ENCODE assay signal across 41 mouse cellular contexts in the genomic region with DNA sequence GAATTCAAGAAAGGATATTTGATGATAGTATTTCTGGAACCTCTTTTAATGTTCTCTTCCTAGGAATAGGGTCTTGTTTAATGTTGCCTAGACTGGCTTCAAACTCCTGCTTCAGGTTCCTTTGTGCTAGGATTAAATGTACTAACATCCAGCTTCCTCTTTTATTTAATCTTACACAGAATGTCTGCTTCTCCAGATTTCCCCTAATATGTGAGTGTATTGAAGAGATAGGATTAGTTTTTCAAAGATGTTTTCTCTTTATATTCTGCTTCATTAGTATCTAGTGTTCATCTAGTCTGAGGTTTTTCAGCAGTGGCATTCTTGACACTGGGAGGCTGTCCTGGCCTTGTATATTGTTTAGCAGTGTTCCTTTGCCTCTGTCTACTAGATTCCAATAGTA. TPM values are rescaled to one million over a fixed set of nuclear protein-coding genes. Genes with fewer than 3 reads are reported as not detected.
"Had no signal": no experiment of that assay in that cellular context is flagged by ENCODE, and none has a peak within 500 bp of the region (broad histone marks: within the 10 kb centered on the region; RNA-seq: fewer than 3 reads in every experiment).

No protein-coding gene starts in this region.

- ATAC-seq: liver, embryonic 12.5 days; liver, postnatal 0 days; lung, postnatal 0 days; midbrain, embryonic 13.5 days; midbrain, embryonic 15.5 days; midbrain, embryonic 16.5 days had no signal

- H3K27ac ChIP-seq: limb, embryonic 10.5 days; limb, embryonic 12.5 days; limb, embryonic 13.5 days; limb, embryonic 15.5 days; liver, embryonic 12.5 days; liver, embryonic 13.5 days; liver, embryonic 14.5 days; liver, embryonic 15.5 days; lung, embryonic 15.5 days; macrophage; midbrain, embryonic 10.5 days; midbrain, embryonic 12.5 days; midbrain, embryonic 13.5 days; midbrain, embryonic 15.5 days; neural tube, embryonic 12.5 days had no signal

- H3K4me2 ChIP-seq: limb, embryonic 12.5 days; limb, embryonic 13.5 days; limb, embryonic 15.5 days; liver, embryonic 11.5 days; liver, embryonic 12.5 days; liver, embryonic 13.5 days; liver, embryonic 15.5 days; lung, embryonic 14.5 days; lung, embryonic 15.5 days; midbrain, embryonic 11.5 days; midbrain, embryonic 12.5 days; midbrain, embryonic 13.5 days; midbrain, embryonic 15.5 days; neural tube, embryonic 12.5 days had no signal

- DNase-seq: liver; liver, embryonic 13.5 days; liver, postnatal 0 days; lung, adult 18-20 months; lung, adult 2 months; lung, embryonic 14.5 days; lung, postnatal 10 days; lung, postnatal 14 days; lung, postnatal 36 days; lung, postnatal 4 days; midbrain, embryonic 14.5 days had no signal

- H3K4me3 ChIP-seq: limb, embryonic 10.5 days; limb, embryonic 12.5 days; limb, embryonic 13.5 days; limb, embryonic 15.5 days; liver, embryonic 12.5 days; liver, embryonic 13.5 days; liver, embryonic 15.5 days; lung, embryonic 15.5 days; megakaryocyte, embryonic 14.5 days; midbrain, embryonic 10.5 days; midbrain, embryonic 12.5 days; midbrain, embryonic 13.5 days; midbrain, embryonic 15.5 days; myocyte; neural tube, embryonic 12.5 days had no signal

- H3K27me3 ChIP-seq: limb, embryonic 12.5 days; limb, embryonic 13.5 days; limb, embryonic 15.5 days; liver, embryonic 12.5 days; liver, embryonic 13.5 days; liver, embryonic 15.5 days; lung, embryonic 15.5 days; megakaryocyte, embryonic 14.5 days; midbrain, embryonic 12.5 days; midbrain, embryonic 13.5 days; midbrain, embryonic 15.5 days; neural tube, embryonic 12.5 days had no signal

- H3K36me3 ChIP-seq: limb, embryonic 10.5 days; limb, embryonic 12.5 days; limb, embryonic 15.5 days; liver, embryonic 12.5 days; liver, embryonic 13.5 days; liver, embryonic 15.5 days; lung, embryonic 15.5 days; midbrain, embryonic 10.5 days; midbrain, embryonic 12.5 days; midbrain, embryonic 13.5 days; neural tube, embryonic 12.5 days had no signal

- H3K9me3 ChIP-seq: limb, embryonic 10.5 days; limb, embryonic 12.5 days; limb, embryonic 13.5 days; limb, embryonic 15.5 days; liver, embryonic 12.5 days; liver, embryonic 13.5 days; liver, embryonic 15.5 days; lung, embryonic 15.5 days; megakaryocyte, embryonic 14.5 days; midbrain, embryonic 10.5 days; midbrain, embryonic 12.5 days; midbrain, embryonic 13.5 days; midbrain, embryonic 15.5 days; neural tube, embryonic 12.5 days had no signal

- H3K4me1 ChIP-seq: limb, embryonic 10.5 days; limb, embryonic 12.5 days; limb, embryonic 13.5 days; limb, embryonic 15.5 days; liver, embryonic 12.5 days; liver, embryonic 13.5 days; liver, embryonic 15.5 days; lung, embryonic 15.5 days; megakaryocyte, embryonic 14.5 days; midbrain, embryonic 10.5 days; midbrain, embryonic 12.5 days; midbrain, embryonic 13.5 days; midbrain, embryonic 15.5 days; neural tube, embryonic 12.5 days had no signal

- H3K9ac ChIP-seq: limb, embryonic 12.5 days; limb, embryonic 13.5 days; limb, embryonic 15.5 days; liver, embryonic 12.5 days; liver, embryonic 13.5 days; liver, embryonic 14.5 days; liver, embryonic 15.5 days; liver, postnatal 0 days; lung, embryonic 14.5 days; lung, embryonic 15.5 days; midbrain, embryonic 12.5 days; midbrain, embryonic 13.5 days; midbrain, embryonic 15.5 days; neural tube, embryonic 12.5 days had no signal

RNA-seq across cellular contexts. Expression of gene Gm43720, which starts 14.4 kb away (rescaled TPM):
- total RNA-seq: left cerebral cortex, postnatal 14 days; left cerebral cortex, postnatal 36 days; liver, adult 2 months; megakaryocyte progenitor cell, adult 5-6 weeks; megakaryocyte, adult 5-6 weeks; megakaryocyte-erythroid progenitor cell, adult 5-6 weeks; monocyte, adult 5-6 weeks had no signal
- polyA plus RNA-seq: liver, adult 2 months; liver, embryonic 12.5 days; liver, embryonic 13.5 days; liver, embryonic 15.5 days; liver, embryonic 16.5 days; liver, postnatal 0 days; macrophage; midbrain, embryonic 12.5 days; midbrain, embryonic 14.5 days; midbrain, postnatal 0 days; neural tube, embryonic 11.5 days had no signal

RNA-seq across cellular contexts. Expression of gene Gal3st4, which starts 21.5 kb away (rescaled TPM):
- total RNA-seq: liver, adult 2 months; megakaryocyte, adult 5-6 weeks; megakaryocyte-erythroid progenitor cell, adult 5-6 weeks; monocyte, adult 5-6 weeks had no signal
- polyA plus RNA-seq: liver, adult 2 months; liver, postnatal 0 days; macrophage; myocyte had no signal
